ENCODE assay signal across 34 mouse cellular contexts in the genomic region with DNA sequence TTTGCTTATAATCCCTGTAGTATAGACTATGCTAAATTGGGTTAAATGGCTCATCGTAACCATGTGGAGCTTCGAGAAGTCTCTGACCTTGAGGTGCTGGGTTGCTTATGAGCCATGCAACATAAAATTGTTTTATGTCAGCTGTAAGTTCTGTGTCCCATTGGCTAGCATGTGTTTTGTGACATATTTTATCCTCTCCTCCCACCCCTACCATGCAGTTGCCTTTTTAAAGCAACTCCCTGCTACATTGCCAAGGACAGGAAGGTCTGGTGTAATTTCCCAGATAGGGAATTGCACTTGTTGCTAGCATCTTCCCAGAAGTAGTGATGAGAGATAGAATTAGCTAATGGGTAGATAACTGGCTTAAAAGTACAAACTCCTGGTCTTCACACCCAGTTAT. TPM values are rescaled to one million over a fixed set of nuclear protein-coding genes. Genes with fewer than 3 reads are reported as not detected.
"Had no signal": no experiment of that assay in that cellular context is flagged by ENCODE, and none has a peak within 500 bp of the region (broad histone marks: within the 10 kb centered on the region; RNA-seq: fewer than 3 reads in every experiment).

No protein-coding gene starts in this region.

- H3K4me2 ChIP-seq: limb, embryonic 12.5 days; limb, embryonic 13.5 days; limb, embryonic 15.5 days; liver, embryonic 11.5 days; liver, embryonic 12.5 days; liver, embryonic 13.5 days; liver, embryonic 15.5 days; lung, embryonic 14.5 days; lung, embryonic 15.5 days; midbrain, embryonic 11.5 days; midbrain, embryonic 12.5 days; midbrain, embryonic 13.5 days; midbrain, embryonic 15.5 days; neural tube, embryonic 12.5 days had no signal

- H3K27ac ChIP-seq: limb, embryonic 12.5 days; limb, embryonic 13.5 days; limb, embryonic 15.5 days; liver, embryonic 12.5 days; liver, embryonic 13.5 days; liver, embryonic 14.5 days; liver, embryonic 15.5 days; lung, embryonic 15.5 days; macrophage; midbrain, embryonic 10.5 days; midbrain, embryonic 12.5 days; midbrain, embryonic 13.5 days; midbrain, embryonic 15.5 days; neural tube, embryonic 12.5 days had no signal

- H3K4me1 ChIP-seq: limb, embryonic 12.5 days; limb, embryonic 15.5 days; liver, embryonic 12.5 days; liver, embryonic 13.5 days; liver, embryonic 15.5 days; lung, embryonic 15.5 days had no signal

- ATAC-seq: liver, embryonic 12.5 days; liver, postnatal 0 days; lung, postnatal 0 days; midbrain, embryonic 13.5 days; midbrain, embryonic 15.5 days; midbrain, embryonic 16.5 days had no signal

- H3K4me3 ChIP-seq: limb, embryonic 12.5 days; limb, embryonic 13.5 days; limb, embryonic 15.5 days; liver, embryonic 12.5 days; liver, embryonic 13.5 days; liver, embryonic 15.5 days; lung, embryonic 15.5 days; megakaryocyte, embryonic 14.5 days; midbrain, embryonic 10.5 days; midbrain, embryonic 12.5 days; midbrain, embryonic 13.5 days; midbrain, embryonic 15.5 days; myocyte; neural tube, embryonic 12.5 days had no signal

- H3K27me3 ChIP-seq: limb, embryonic 12.5 days; limb, embryonic 13.5 days; limb, embryonic 15.5 days; liver, embryonic 12.5 days; liver, embryonic 13.5 days; liver, embryonic 15.5 days; lung, embryonic 15.5 days; megakaryocyte, embryonic 14.5 days; midbrain, embryonic 12.5 days; midbrain, embryonic 13.5 days; midbrain, embryonic 15.5 days; neural tube, embryonic 12.5 days had no signal

- H3K36me3 ChIP-seq: midbrain, embryonic 13.5 days; midbrain, embryonic 15.5 days; neural tube, embryonic 12.5 days had no signal

- DNase-seq: left cerebral cortex, postnatal 4 days; liver; liver, embryonic 13.5 days; liver, postnatal 0 days; lung, adult 18-20 months; lung, adult 2 months; lung, postnatal 10 days; lung, postnatal 14 days; lung, postnatal 36 days; lung, postnatal 4 days; midbrain, embryonic 14.5 days had no signal

- H3K9ac ChIP-seq: limb, embryonic 12.5 days; limb, embryonic 13.5 days; limb, embryonic 15.5 days; liver, embryonic 12.5 days; liver, embryonic 13.5 days; liver, embryonic 14.5 days; liver, embryonic 15.5 days; liver, postnatal 0 days; lung, embryonic 14.5 days; lung, embryonic 15.5 days; midbrain, embryonic 12.5 days; midbrain, embryonic 13.5 days; midbrain, embryonic 15.5 days; neural tube, embryonic 12.5 days had no signal

- H3K9me3 ChIP-seq: limb, embryonic 12.5 days; limb, embryonic 13.5 days; limb, embryonic 15.5 days; liver, embryonic 12.5 days; liver, embryonic 13.5 days; liver, embryonic 15.5 days; lung, embryonic 15.5 days; megakaryocyte, embryonic 14.5 days; midbrain, embryonic 10.5 days; midbrain, embryonic 12.5 days; midbrain, embryonic 13.5 days; midbrain, embryonic 15.5 days; neural tube, embryonic 12.5 days had no signal

RNA-seq across cellular contexts. Expression of a gene that starts 31.7 kb away (rescaled TPM):
- total RNA-seq: liver, adult 2 months; megakaryocyte progenitor cell, adult 5-6 weeks; monocyte, adult 5-6 weeks had no signal
